Mouse (Mus musculus): ENCODE results near the gene Xpo5. TPM values are rescaled to one million over a fixed set of nuclear protein-coding genes. Genes with fewer than 3 reads are reported as not detected.

Xpo5 gene
- polyA plus RNA-seq, 1 experiment from 2014 or later = 56.4 TPM

- Histone ChIP-seq H3K27ac (ENCODE audit: low read depth, low read length) (no peak overlapping the region; the same call in 1 of the 2 replicates), H3K4me3 (ENCODE audit: low read depth, low read length) (no peak overlapping the region), H3K27me3 (replicated peaks; ENCODE audit: control insufficient read depth, insufficient read depth, low read length) (no peaks in the 10 kb centered on the region), H3K9ac (ENCODE audit: low read depth, low read length) (no peak overlapping the region), H3K36me3 (ENCODE audit: control insufficient read depth, insufficient read depth, low read length) (peaks cover 65% of the 10 kb centered on the region), H3K9me3 (ENCODE audit: control insufficient read depth, low read length) (no peaks in the 10 kb centered on the region), H3K4me1 (replicated peaks; ENCODE audit: control insufficient read depth, insufficient read depth, low read length) (peaks cover 7% of the 10 kb centered on the region), H3K4me2 (no peak overlapping the region)
- ATAC-seq (replicated peaks; ENCODE audit: low FRiP score) (no peak), DNase-seq (ENCODE audit: low spot score) (no peak)
- 85% methylated on average over 2 of the region's 2 CpGs for WGBS
Observed at GRCm38 (mm10) chr17:46243624-46244023, 41.0 kb downstream of the Xpo5 start.

- no peak for ATAC-seq (replicated peaks; ENCODE audit: low FRiP score)
- H3K27ac ChIP-seq (ENCODE audit: low read depth, low read length) = no peak overlapping the region
- WGBS = 80% methylated on average over 10 of the region's 10 CpGs
Observed at GRCm38 (mm10) chr17:46244579-46244978, 42.0 kb downstream of the Xpo5 start.

GRCm38 (mm10) chr17:46247512-46248188, 45.1 kb downstream of the Xpo5 start, which contains the start of the genes Polr1c and Yipf3:
TSS of gene Polr1c (minus strand) at chr17:46248054.
TSS of gene Yipf3 (plus strand) at chr17:46248080.
- Histone ChIP-seq H3K4me3 (ENCODE audit: low read depth, low read length) (peak within 1 kb of the TSS; percentile 95), H3K9me3 (ENCODE audit: control insufficient read depth, low read length) (no peaks in the 10 kb centered on the region), H3K9ac (ENCODE audit: low read depth, low read length) (peak within 1 kb of the TSS; percentile 92), H3K36me3 (ENCODE audit: control insufficient read depth, insufficient read depth, low read length) (peaks cover 61% of the 10 kb centered on the region), H3K4me1 (replicated peaks; ENCODE audit: control insufficient read depth, insufficient read depth, low read length) (peaks cover 17% of the 10 kb centered on the region), H3K4me2 (peak within 1 kb of the TSS; percentile 87), H3K27me3 (replicated peaks; ENCODE audit: control insufficient read depth, insufficient read depth, low read length) (no peaks in the 10 kb centered on the region), H3K27ac (ENCODE audit: low read depth, low read length) (peak within 1 kb of the TSS; percentile 73)
- under 1% methylated on average over 53 of the region's 53 CpGs for WGBS
- DNase-seq (ENCODE audit: low spot score) = peak; percentile 92
- ATAC-seq (replicated peaks; ENCODE audit: low FRiP score) = peak; percentile 90

More at GRCm38 (mm10) chr17:46244579-46244978, 42.0 kb downstream of the Xpo5 start:
- Histone ChIP-seq H3K4me2 (no peak overlapping the region), H3K27me3 (replicated peaks; ENCODE audit: control insufficient read depth, insufficient read depth, low read length) (no peaks in the 10 kb centered on the region), H3K9ac (ENCODE audit: low read depth, low read length) (no peak overlapping the region), H3K36me3 (ENCODE audit: control insufficient read depth, insufficient read depth, low read length) (peaks cover 62% of the 10 kb centered on the region), H3K4me3 (ENCODE audit: low read depth, low read length) (no peak overlapping the region), H3K4me1 (replicated peaks; ENCODE audit: control insufficient read depth, insufficient read depth, low read length) (peaks cover 16% of the 10 kb centered on the region), H3K9me3 (ENCODE audit: control insufficient read depth, low read length) (no peaks in the 10 kb centered on the region)
- DNase-seq (ENCODE audit: low spot score) = no peak

- WGBS = under 1% methylated on average over 37 of the region's 37 CpGs
- H3K9me3 ChIP-seq (ENCODE audit: control insufficient read depth, low read length) = no peaks in the 10 kb centered on the region
- DNase-seq (ENCODE audit: low spot score) (no peak), ATAC-seq (replicated peaks; ENCODE audit: low FRiP score) (peak; percentile 44)
- H3K36me3 ChIP-seq (ENCODE audit: control insufficient read depth, insufficient read depth, low read length) = peaks cover 56% of the 10 kb centered on the region
- H3K27me3 ChIP-seq (replicated peaks; ENCODE audit: control insufficient read depth, insufficient read depth, low read length) = no peaks in the 10 kb centered on the region
- peaks cover 19% of the 10 kb centered on the region for H3K4me1 ChIP-seq (replicated peaks; ENCODE audit: control insufficient read depth, insufficient read depth, low read length)
- H3K9ac ChIP-seq (ENCODE audit: low read depth, low read length) = peak overlapping the region; percentile 92
- peak overlapping the region; percentile 87 for H3K4me2 ChIP-seq
- peak overlapping the region; percentile 95 for H3K4me3 ChIP-seq (ENCODE audit: low read depth, low read length)
- peak overlapping the region; percentile 69 for H3K27ac ChIP-seq (ENCODE audit: low read depth, low read length)
Observed at GRCm38 (mm10) chr17:46248189-46248522, 45.6 kb downstream of the Xpo5 start.

GRCm38 (mm10) chr17:46251174-46251573, 48.6 kb downstream of the Xpo5 start:
- ATAC-seq (replicated peaks; ENCODE audit: low FRiP score) = no peak
- Histone ChIP-seq H3K9ac (ENCODE audit: low read depth, low read length) (no peak overlapping the region), H3K4me2 (no peak overlapping the region), H3K27me3 (replicated peaks; ENCODE audit: control insufficient read depth, insufficient read depth, low read length) (peaks cover 17% of the 10 kb centered on the region), H3K9me3 (ENCODE audit: control insufficient read depth, low read length) (no peaks in the 10 kb centered on the region), H3K36me3 (ENCODE audit: control insufficient read depth, insufficient read depth, low read length) (peaks cover 31% of the 10 kb centered on the region), H3K4me3 (ENCODE audit: low read depth, low read length) (peak overlapping the region; percentile 1; the same call in 1 of the 2 replicates), H3K27ac (ENCODE audit: low read depth, low read length) (no peak overlapping the region), H3K4me1 (replicated peaks; ENCODE audit: control insufficient read depth, insufficient read depth, low read length) (peaks cover 29% of the 10 kb centered on the region)
- 87% methylated on average over 7 of the region's 7 CpGs for WGBS
- DNase-seq (ENCODE audit: low spot score) = no peak

GRCm38 (mm10) chr17:46252571-46253451, 50.2 kb downstream of the Xpo5 start:
- WGBS = 46% methylated on average over 14 of the region's 14 CpGs

GRCm38 (mm10) chr17:46253452-46254084, 51.0 kb downstream of the Xpo5 start, which contains the start of gene Lrrc73:
TSS of gene Lrrc73 (plus strand) at chr17:46253531.
- Histone ChIP-seq H3K27ac (ENCODE audit: low read depth, low read length) (no peak within 1 kb of the TSS), H3K36me3 (ENCODE audit: control insufficient read depth, insufficient read depth, low read length) (peaks cover 40% of the 10 kb centered on the region)

More at GRCm38 (mm10) chr17:46252571-46253451, 50.2 kb downstream of the Xpo5 start:
- H3K9ac ChIP-seq (ENCODE audit: low read depth, low read length) = peak overlapping the region; percentile 66; the same call in 1 of the 2 replicates
- peaks cover 33% of the 10 kb centered on the region for H3K36me3 ChIP-seq (ENCODE audit: control insufficient read depth, insufficient read depth, low read length)
- H3K9me3 ChIP-seq (ENCODE audit: control insufficient read depth, low read length) = no peaks in the 10 kb centered on the region
- peak overlapping the region; percentile 68 for H3K4me3 ChIP-seq (ENCODE audit: low read depth, low read length)
- peak overlapping the region; percentile 99 for H3K4me2 ChIP-seq
- peaks cover 23% of the 10 kb centered on the region for H3K4me1 ChIP-seq (replicated peaks; ENCODE audit: control insufficient read depth, insufficient read depth, low read length)
- ATAC-seq (replicated peaks; ENCODE audit: low FRiP score) (no peak), DNase-seq (ENCODE audit: low spot score) (no peak)
- no peak overlapping the region for H3K27ac ChIP-seq (ENCODE audit: low read depth, low read length)
- H3K27me3 ChIP-seq (replicated peaks; ENCODE audit: control insufficient read depth, insufficient read depth, low read length) = peaks cover 17% of the 10 kb centered on the region

GRCm38 (mm10) chr17:46254106-46254505, 51.5 kb downstream of the Xpo5 start:
- H3K36me3 ChIP-seq (ENCODE audit: control insufficient read depth, insufficient read depth, low read length) = peaks cover 43% of the 10 kb centered on the region
- ATAC-seq (replicated peaks; ENCODE audit: low FRiP score) = 0 out of 2 replicates have a peak, but pooled peaks have one; percentile 1
- peak; percentile 66 for DNase-seq (ENCODE audit: low spot score)

More at GRCm38 (mm10) chr17:46253452-46254084, 51.0 kb downstream of the Xpo5 start, which contains the start of gene Lrrc73:
- H3K4me3 ChIP-seq (ENCODE audit: low read depth, low read length) = peak within 1 kb of the TSS; percentile 68
- H3K4me1 ChIP-seq (replicated peaks; ENCODE audit: control insufficient read depth, insufficient read depth, low read length) = peaks cover 26% of the 10 kb centered on the region
- no peaks in the 10 kb centered on the region for H3K9me3 ChIP-seq (ENCODE audit: control insufficient read depth, low read length)
- H3K4me2 ChIP-seq = peak within 1 kb of the TSS; percentile 99
- 2% methylated on average over 48 of the region's 48 CpGs for WGBS
- peaks cover 17% of the 10 kb centered on the region for H3K27me3 ChIP-seq (replicated peaks; ENCODE audit: control insufficient read depth, insufficient read depth, low read length)
- DNase-seq (ENCODE audit: low spot score) = peak; percentile 91
- peak within 1 kb of the TSS; percentile 66 for H3K9ac ChIP-seq (ENCODE audit: low read depth, low read length)
- ATAC-seq (replicated peaks; ENCODE audit: low FRiP score) = peak; percentile 79

More at GRCm38 (mm10) chr17:46254106-46254505, 51.5 kb downstream of the Xpo5 start:
- H3K9ac ChIP-seq (ENCODE audit: low read depth, low read length) = peak overlapping the region; percentile 66; the same call in 1 of the 2 replicates
- H3K27ac ChIP-seq (ENCODE audit: low read depth, low read length) = no peak overlapping the region
- under 1% methylated on average over 48 of the region's 54 CpGs for WGBS
- peak overlapping the region; percentile 68 for H3K4me3 ChIP-seq (ENCODE audit: low read depth, low read length)
- peaks cover 17% of the 10 kb centered on the region for H3K27me3 ChIP-seq (replicated peaks; ENCODE audit: control insufficient read depth, insufficient read depth, low read length)
- H3K9me3 ChIP-seq (ENCODE audit: control insufficient read depth, low read length) = no peaks in the 10 kb centered on the region
- peak overlapping the region; percentile 99 for H3K4me2 ChIP-seq
- peaks cover 22% of the 10 kb centered on the region for H3K4me1 ChIP-seq (replicated peaks; ENCODE audit: control insufficient read depth, insufficient read depth, low read length)

Measured in liver, embryonic 11.5 days (tissue).